Mouse (Mus musculus) thymus, postnatal 0 days (tissue): ENCODE measurements around the gene Tmem108. TPM values are rescaled to one million over a fixed set of nuclear protein-coding genes. Genes with fewer than 3 reads are reported as not detected.

ENCODE experiments used
- DNase-seq: peaks from one replicate; pipeline ENCODE4 v3.0.0-alpha.2; 2015; ENCODE audit warnings: low spot score
- polyA plus RNA-seq: library from polyadenylated mRNA; unstranded; fragments of >200 nt; fragmentation: Nextera tagmentation; extraction: Ambion mirVana; gene quantifications from 2 replicates; pipeline ENCODE4 v1.2.1, GENCODE M21; 2015

Tmem108 gene
- polyA plus RNA-seq, 1 experiment from 2014 or later = 11.9 TPM

- no peak for DNase-seq
Measured at GRCm38 (mm10) chr9:103503586-103504298, 257.9 kb downstream of the Tmem108 start.

- DNase-seq = no peak
Measured at GRCm38 (mm10) chr9:103502655-103503054, 259.0 kb downstream of the Tmem108 start.

- DNase-seq = peak; percentile 36
Measured at GRCm38 (mm10) chr9:103501861-103502364, 259.7 kb downstream of the Tmem108 start.

GRCm38 (mm10) chr9:103499366-103499765 is 262.3 kb downstream of the Tmem108 start:
- DNase-seq = no peak

- DNase-seq = no peak
Measured at GRCm38 (mm10) chr9:103498699-103499098, 262.9 kb downstream of the Tmem108 start.

GRCm38 (mm10) chr9:103495391-103495790 is 266.2 kb downstream of the Tmem108 start:
- DNase-seq = no peak

- no peak for DNase-seq
Measured at GRCm38 (mm10) chr9:103494346-103495020, 267.2 kb downstream of the Tmem108 start.

GRCm38 (mm10) chr9:103491985-103492384 is 269.7 kb downstream of the Tmem108 start:
- no peak for DNase-seq

- peak; percentile 75 for DNase-seq
Measured at GRCm38 (mm10) chr9:103490439-103490838, 271.2 kb downstream of the Tmem108 start.

GRCm38 (mm10) chr9:103489883-103490282 is 271.8 kb downstream of the Tmem108 start:
- DNase-seq = peak; percentile 69

GRCm38 (mm10) chr9:103489096-103489495 is 272.5 kb downstream of the Tmem108 start:
- DNase-seq = peak; percentile 65

GRCm38 (mm10) chr9:103486262-103486661 is 275.4 kb downstream of the Tmem108 start:
- DNase-seq = no peak

- DNase-seq = no peak
Measured at GRCm38 (mm10) chr9:103485606-103486005, 276.0 kb downstream of the Tmem108 start.

- no peak for DNase-seq
Measured at GRCm38 (mm10) chr9:103480603-103481220, 280.9 kb downstream of the Tmem108 start.

- DNase-seq = no peak
Measured at GRCm38 (mm10) chr9:103480044-103480576, 281.5 kb downstream of the Tmem108 start, which contains the start of gene Bfsp2. TSS of gene Bfsp2 (minus strand) at chr9:103480420.

GRCm38 (mm10) chr9:103475414-103475813 is 286.2 kb downstream of the Tmem108 start:
- DNase-seq = no peak

GRCm38 (mm10) chr9:103473915-103474688 is 287.5 kb downstream of the Tmem108 start:
- DNase-seq = no peak

- no peak for DNase-seq
Measured at GRCm38 (mm10) chr9:103471784-103472183, 289.9 kb downstream of the Tmem108 start.

GRCm38 (mm10) chr9:103469516-103469915 is 292.1 kb downstream of the Tmem108 start:
- DNase-seq = peak; percentile 64

- DNase-seq = no peak
Measured at GRCm38 (mm10) chr9:103468911-103469310, 292.7 kb downstream of the Tmem108 start.

- DNase-seq = no peak
Measured at GRCm38 (mm10) chr9:103465711-103466220, 295.9 kb downstream of the Tmem108 start.
